Mouse (Mus musculus): ENCODE data around the gene Vmn2r41. TPM values are rescaled to one million over a fixed set of nuclear protein-coding genes. Genes with fewer than 3 reads are reported as not detected.

The Vmn2r41 gene
- polyA plus RNA-seq (2015; fragmentation: Illumina TruSeq; extraction: RNeasy Lipid Tissue Mini Kit (QIAGEN cat#74804); ENCODE audit: insufficient read depth, low read depth, low replicate concordance), result not detected

GRCm38 (mm10) chr7:8161554-8161953 is at the start of gene Vmn2r41:
TSS of gene Vmn2r41 (minus strand) at chr7:8161654.

GRCm38 (mm10) chr7:8200220-8200619 is 38.8 kb upstream of the Vmn2r41 start, which contains the start of gene Vmn2r42:
TSS of gene Vmn2r42 (minus strand) at chr7:8200320.

Other genes with a start within 250 kb of the Vmn2r41 start
- not detected for gene Vmn2r42, start 38.7 kb upstream of the Vmn2r41 start, polyA plus RNA-seq (2015; fragmentation: Illumina TruSeq; extraction: RNeasy Lipid Tissue Mini Kit (QIAGEN cat#74804); ENCODE audit: insufficient read depth, low read depth, low replicate concordance)
- not detected for gene Vmn2r43, start 98.9 kb upstream of the Vmn2r41 start, polyA plus RNA-seq (2015; fragmentation: Illumina TruSeq; extraction: RNeasy Lipid Tissue Mini Kit (QIAGEN cat#74804); ENCODE audit: insufficient read depth, low read depth, low replicate concordance)
- gene Vmn2r44, start 221.7 kb upstream of the Vmn2r41 start, polyA plus RNA-seq (2015; fragmentation: Illumina TruSeq; extraction: RNeasy Lipid Tissue Mini Kit (QIAGEN cat#74804); ENCODE audit: insufficient read depth, low read depth, low replicate concordance), result not detected